Mouse (Mus musculus): ENCODE measurements around the gene Exosc5.

DNA sequence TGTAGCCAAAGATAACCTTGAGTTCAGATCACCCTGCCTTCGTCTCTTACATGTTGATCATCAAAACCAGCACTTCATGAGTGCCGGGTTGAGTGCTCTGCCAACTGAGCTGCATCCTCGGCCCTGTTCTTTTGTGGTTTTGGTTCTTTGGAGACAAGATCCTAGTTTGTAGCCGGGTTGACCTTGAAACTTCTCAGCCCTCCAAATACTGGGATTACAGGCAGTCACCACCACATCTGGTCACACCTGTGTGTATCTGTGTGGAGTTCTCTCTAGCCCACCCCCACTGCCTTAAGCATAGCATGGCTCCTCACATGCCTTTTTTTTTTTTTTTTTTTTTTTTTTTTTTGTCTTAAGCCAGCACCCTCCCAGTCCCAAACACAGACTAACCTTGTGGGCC is 11.1 kb downstream of the Exosc5 start:
- no peak for TF ChIP-seq CHD2 (IDR thresholded peaks at IDR 0.05; ENCODE audit: low read length)
- TF ChIP-seq MAX (IDR thresholded peaks at IDR 0.05; ENCODE audit: low read length): no peak
- TF ChIP-seq TCF12 (IDR thresholded peaks at IDR 0.05; ENCODE audit: low read depth, low read length): no peak
- no peak for TF ChIP-seq POLR2A (IDR thresholded peaks at IDR 0.05; ENCODE audit: low read depth, low read length)
